Mouse (Mus musculus): ENCODE results near the gene P2ry14. TPM values are rescaled to one million over a fixed set of nuclear protein-coding genes. Genes with fewer than 3 reads are reported as not detected.

P2ry14 gene
- polyA plus RNA-seq, 1 experiment from 2014 or later = 3.3 TPM

DNA sequence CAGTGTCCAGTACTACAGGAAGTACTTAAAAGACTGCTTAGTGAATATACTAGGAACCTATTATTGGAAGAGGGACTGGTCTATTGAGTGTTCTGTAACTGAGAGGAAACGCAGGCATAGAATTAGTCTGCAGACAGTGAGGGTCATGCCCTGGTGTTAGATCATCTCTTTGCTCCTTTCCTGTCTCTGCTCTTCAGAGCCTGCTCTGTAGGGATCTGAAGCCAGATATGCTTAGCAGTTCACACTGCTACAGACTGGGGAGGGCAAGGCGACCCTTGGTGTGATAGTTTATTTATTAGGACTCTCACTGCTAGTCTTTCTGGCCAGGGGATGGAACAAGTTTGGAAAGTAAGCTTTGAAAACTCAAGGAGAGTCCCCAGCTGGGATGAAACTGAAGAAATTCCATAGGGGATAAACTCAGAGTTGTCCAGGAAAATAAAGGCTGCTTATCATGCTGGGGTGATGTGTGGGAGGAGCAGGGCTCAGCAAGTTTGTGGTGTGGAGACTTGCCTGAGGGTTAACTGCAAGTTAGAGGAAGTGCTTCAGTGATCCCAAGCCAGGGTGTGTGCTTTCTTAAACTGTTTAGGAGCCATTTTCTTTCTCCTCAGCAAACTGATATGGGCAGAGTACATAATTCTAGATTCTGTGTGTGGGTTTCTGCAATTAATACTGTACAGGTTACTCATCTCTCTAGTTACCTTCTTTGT lies 16.7 kb upstream of the P2ry14 start:
- 75% methylated on average over 2 of the region's 2 CpGs for WGBS
- no peaks in the 10 kb centered on the region for H3K36me3 ChIP-seq
- no peak overlapping the region for H3K4me3 ChIP-seq
- no peaks in the 10 kb centered on the region for H3K4me1 ChIP-seq (replicated peaks)
- H3K4me2 ChIP-seq = no peak overlapping the region
- no peaks in the 10 kb centered on the region for H3K27me3 ChIP-seq
- no peak overlapping the region for H3K27ac ChIP-seq (replicated peaks)
- no peaks in the 10 kb centered on the region for H3K9me3 ChIP-seq
- no peak overlapping the region for H3K9ac ChIP-seq
- ATAC-seq (ENCODE audit: low FRiP score, low read depth) = no peak

DNA sequence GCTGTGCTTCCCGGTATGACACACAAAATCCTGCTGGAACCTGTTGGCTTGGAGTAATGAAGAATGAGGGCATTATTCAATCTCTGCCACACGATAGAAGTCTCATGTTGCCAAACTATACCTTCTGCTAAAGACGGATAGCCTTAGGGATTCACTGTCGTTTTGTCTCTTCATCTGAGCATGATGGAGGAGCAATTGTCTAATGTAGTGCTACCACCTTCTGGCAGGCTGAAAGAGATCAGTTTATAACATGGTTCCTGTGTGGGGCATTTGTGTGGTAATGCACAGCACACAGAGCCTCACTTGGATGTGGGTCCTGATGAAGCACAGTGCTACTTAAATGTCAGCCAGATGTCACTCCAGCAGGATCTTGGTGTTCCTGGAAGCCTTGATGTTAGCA lies 15.8 kb upstream of the P2ry14 start:
- Histone ChIP-seq H3K27ac (replicated peaks) (no peak overlapping the region), H3K4me1 (replicated peaks) (no peaks in the 10 kb centered on the region), H3K9ac (no peak overlapping the region), H3K27me3 (no peaks in the 10 kb centered on the region), H3K4me2 (no peak overlapping the region), H3K9me3 (no peaks in the 10 kb centered on the region), H3K4me3 (no peak overlapping the region), H3K36me3 (no peaks in the 10 kb centered on the region)
- WGBS = 72% methylated on average over 4 of the region's 4 CpGs
- ATAC-seq (ENCODE audit: low FRiP score, low read depth) = no peak

- no peaks in the 10 kb centered on the region for H3K27me3 ChIP-seq
- H3K4me2 ChIP-seq = no peak overlapping the region
- no peak overlapping the region for H3K9ac ChIP-seq
- no peak for ATAC-seq (ENCODE audit: low FRiP score, low read depth)
- H3K4me1 ChIP-seq (replicated peaks) = no peaks in the 10 kb centered on the region
- no peak overlapping the region for H3K27ac ChIP-seq (replicated peaks)
- no peaks in the 10 kb centered on the region for H3K9me3 ChIP-seq
- no peaks in the 10 kb centered on the region for H3K36me3 ChIP-seq
- H3K4me3 ChIP-seq = no peak overlapping the region
- WGBS = 91% methylated on average over 6 of the region's 6 CpGs
These were observed 15.1 kb upstream of the P2ry14 start for GRCm38 (mm10) chr3:59168476-59168875.

DNA sequence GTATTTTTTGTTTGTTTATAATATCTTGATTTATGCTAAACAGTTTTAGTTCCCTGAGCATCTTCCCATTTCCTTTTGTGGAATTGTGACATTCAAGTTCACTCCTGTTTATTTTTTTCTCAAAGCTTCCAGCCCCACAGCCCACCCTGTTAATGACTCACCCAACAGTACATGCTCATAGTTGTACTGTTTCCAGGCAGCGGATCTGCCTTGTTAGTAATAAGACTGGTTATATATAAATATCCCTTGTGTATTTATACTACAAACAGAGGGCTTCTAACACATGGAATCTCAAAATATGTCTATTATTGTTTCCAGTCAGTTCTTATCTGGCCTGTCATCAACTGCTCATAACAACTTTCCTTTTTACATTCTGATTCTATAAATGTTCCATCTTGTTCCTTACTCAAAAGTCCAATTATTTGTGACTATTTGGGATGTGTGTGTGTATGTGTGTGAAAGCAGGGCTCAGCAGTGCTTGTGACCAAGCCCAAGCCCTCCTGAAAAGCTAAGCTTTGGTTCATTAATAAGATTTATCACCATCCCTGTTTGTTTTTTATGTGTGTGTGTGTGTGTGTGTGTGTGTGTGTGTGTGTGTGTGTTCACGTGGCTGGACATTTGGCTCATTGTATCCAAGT lies 14.1 kb upstream of the P2ry14 start:
- Histone ChIP-seq H3K36me3 (no peaks in the 10 kb centered on the region), H3K4me3 (no peak overlapping the region), H3K27ac (replicated peaks) (no peak overlapping the region), H3K9ac (no peak overlapping the region), H3K4me1 (replicated peaks) (no peaks in the 10 kb centered on the region), H3K4me2 (no peak overlapping the region), H3K9me3 (no peaks in the 10 kb centered on the region), H3K27me3 (no peaks in the 10 kb centered on the region)
- WGBS = 81% methylated on average over 2 of the region's 2 CpGs
- no peak for ATAC-seq (ENCODE audit: low FRiP score, low read depth)

DNA sequence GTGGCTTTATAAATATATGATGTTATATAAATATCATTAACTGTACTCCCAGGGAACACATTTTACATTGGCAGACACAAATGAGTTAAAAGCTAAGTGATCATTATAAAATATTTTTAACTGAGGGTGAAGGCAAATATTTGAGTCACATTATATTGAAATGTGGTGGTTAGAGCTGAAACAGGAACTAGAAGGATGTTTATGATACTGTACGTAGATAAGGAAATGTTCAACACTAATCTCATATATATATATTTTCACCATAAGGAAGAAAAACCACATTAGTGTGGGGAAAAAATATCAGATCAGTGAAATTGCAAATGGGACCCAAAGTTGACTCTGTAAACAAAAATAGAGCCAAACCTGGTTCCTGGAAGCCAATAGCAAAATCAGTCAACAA lies 7.0 kb upstream of the P2ry14 start:
- H3K27me3 ChIP-seq = no peaks in the 10 kb centered on the region
- H3K4me3 ChIP-seq = no peak overlapping the region
- no peaks in the 10 kb centered on the region for H3K4me1 ChIP-seq (replicated peaks)
- no peak overlapping the region for H3K9ac ChIP-seq
- no peak for ATAC-seq (ENCODE audit: low FRiP score, low read depth)
- H3K27ac ChIP-seq (replicated peaks) = no peak overlapping the region
- no peaks in the 10 kb centered on the region for H3K36me3 ChIP-seq
- 91% methylated on average over 1 of the region's 1 CpGs for WGBS
- no peak overlapping the region for H3K4me2 ChIP-seq
- no peaks in the 10 kb centered on the region for H3K9me3 ChIP-seq

GRCm38 (mm10) chr3:59157048-59157447 lies 3.6 kb upstream of the P2ry14 start:
- Histone ChIP-seq H3K4me3 (no peak overlapping the region), H3K4me2 (no peak overlapping the region), H3K9ac (no peak overlapping the region), H3K9me3 (no peaks in the 10 kb centered on the region), H3K27me3 (no peaks in the 10 kb centered on the region), H3K36me3 (no peaks in the 10 kb centered on the region), H3K4me1 (replicated peaks) (no peaks in the 10 kb centered on the region), H3K27ac (replicated peaks) (no peak overlapping the region)
- no peak for ATAC-seq (ENCODE audit: low FRiP score, low read depth)
- WGBS = 92% methylated on average over 5 of the region's 5 CpGs

- Histone ChIP-seq H3K9ac (no peak overlapping the region), H3K27ac (replicated peaks) (no peak overlapping the region), H3K4me3 (no peak overlapping the region), H3K9me3 (no peaks in the 10 kb centered on the region), H3K27me3 (no peaks in the 10 kb centered on the region), H3K4me2 (no peak overlapping the region), H3K36me3 (no peaks in the 10 kb centered on the region), H3K4me1 (replicated peaks) (no peaks in the 10 kb centered on the region)
- ATAC-seq (ENCODE audit: low FRiP score, low read depth) = no peak
- 96% methylated on average over 6 of the region's 6 CpGs for WGBS
These were observed 2.0 kb upstream of the P2ry14 start for GRCm38 (mm10) chr3:59155404-59155803.

GRCm38 (mm10) chr3:59154888-59155287 lies 1.5 kb upstream of the P2ry14 start:
- no peak overlapping the region for H3K27ac ChIP-seq (replicated peaks)
- H3K4me3 ChIP-seq = no peak overlapping the region
- ATAC-seq (ENCODE audit: low FRiP score, low read depth) = no peak
- H3K36me3 ChIP-seq = no peaks in the 10 kb centered on the region
- no peak overlapping the region for H3K4me2 ChIP-seq
- no peaks in the 10 kb centered on the region for H3K9me3 ChIP-seq
- no peak overlapping the region for H3K9ac ChIP-seq
- H3K4me1 ChIP-seq (replicated peaks) = no peaks in the 10 kb centered on the region
- WGBS = 66% methylated on average over 2 of the region's 2 CpGs
- no peaks in the 10 kb centered on the region for H3K27me3 ChIP-seq

DNA sequence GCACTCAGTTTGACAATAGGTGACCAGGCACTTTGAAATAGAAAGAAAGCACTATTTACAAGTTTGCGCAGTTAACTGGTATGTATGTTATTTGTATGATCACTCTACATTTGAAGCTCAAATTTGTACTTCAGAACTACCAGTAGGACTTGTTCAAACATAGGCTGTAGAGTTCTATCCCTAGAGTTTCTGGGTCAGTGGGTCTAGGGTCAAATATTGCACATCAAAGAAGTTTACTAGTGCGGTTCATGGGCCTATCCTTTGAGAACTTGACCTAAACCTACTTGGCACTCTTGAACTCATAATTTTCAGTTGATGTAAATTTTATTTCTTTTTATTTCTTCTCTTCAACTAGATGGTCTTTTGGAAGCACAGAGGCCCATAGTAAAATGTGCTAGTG lies 2.8 kb downstream of the P2ry14 start:
- no peak overlapping the region for H3K9ac ChIP-seq

GRCm38 (mm10) chr3:59149646-59150045 lies 3.8 kb downstream of the P2ry14 start:
- Histone ChIP-seq H3K9me3 (no peaks in the 10 kb centered on the region), H3K36me3 (no peaks in the 10 kb centered on the region), H3K9ac (no peak overlapping the region), H3K4me2 (no peak overlapping the region), H3K27ac (replicated peaks) (no peak overlapping the region), H3K27me3 (no peaks in the 10 kb centered on the region), H3K4me3 (no peak overlapping the region), H3K4me1 (replicated peaks) (no peaks in the 10 kb centered on the region)
- no peak for ATAC-seq (ENCODE audit: low FRiP score, low read depth)

More for the DNA sequence above, 2.8 kb downstream of the P2ry14 start:
- Histone ChIP-seq H3K4me1 (replicated peaks) (no peaks in the 10 kb centered on the region), H3K4me2 (no peak overlapping the region), H3K4me3 (no peak overlapping the region), H3K9me3 (no peaks in the 10 kb centered on the region), H3K27ac (replicated peaks) (no peak overlapping the region), H3K27me3 (no peaks in the 10 kb centered on the region), H3K36me3 (no peaks in the 10 kb centered on the region)
- ATAC-seq (ENCODE audit: low FRiP score, low read depth) = no peak
- WGBS = 98% methylated on average over 2 of the region's 2 CpGs

DNA sequence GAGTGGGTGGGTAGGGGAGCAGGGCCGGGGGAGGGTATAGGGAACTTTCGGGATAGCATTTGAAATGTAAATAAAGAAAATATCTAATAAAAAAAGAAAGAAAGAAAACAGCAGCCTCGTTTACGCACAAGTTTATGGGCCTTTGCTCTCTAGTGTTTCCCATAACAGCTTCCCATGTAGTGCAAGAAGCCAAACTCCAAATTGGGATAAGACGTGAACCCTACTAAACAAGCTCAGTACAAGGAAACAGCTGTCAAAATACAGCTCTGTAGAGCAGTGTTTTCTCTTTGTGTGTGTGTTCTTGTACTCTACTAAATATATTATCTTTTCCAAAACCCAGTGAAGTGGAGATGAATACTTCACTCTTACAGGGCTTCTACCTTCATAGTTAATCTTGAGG lies 8.2 kb downstream of the P2ry14 start:
- WGBS = 89% methylated on average over 5 of the region's 5 CpGs
- H3K4me1 ChIP-seq (replicated peaks) = no peaks in the 10 kb centered on the region

GRCm38 (mm10) chr3:59141507-59142305 lies 11.7 kb downstream of the P2ry14 start:
- Histone ChIP-seq H3K36me3 (no peaks in the 10 kb centered on the region), H3K27me3 (no peaks in the 10 kb centered on the region), H3K9ac (no peak overlapping the region), H3K4me1 (replicated peaks) (no peaks in the 10 kb centered on the region), H3K9me3 (no peaks in the 10 kb centered on the region), H3K27ac (replicated peaks) (no peak overlapping the region), H3K4me2 (no peak overlapping the region), H3K4me3 (no peak overlapping the region)
- ATAC-seq (ENCODE audit: low FRiP score, low read depth) = no peak
- 87% methylated on average over 8 of the region's 8 CpGs for WGBS

More for the DNA sequence above, 8.2 kb downstream of the P2ry14 start:
- Histone ChIP-seq H3K9me3 (no peaks in the 10 kb centered on the region), H3K9ac (no peak overlapping the region), H3K36me3 (no peaks in the 10 kb centered on the region), H3K27ac (replicated peaks) (no peak overlapping the region), H3K4me2 (no peak overlapping the region), H3K4me3 (no peak overlapping the region), H3K27me3 (no peaks in the 10 kb centered on the region)
- no peak for ATAC-seq (ENCODE audit: low FRiP score, low read depth)
